Mouse (Mus musculus) mesoderm, embryonic 11.5 days (tissue): ENCODE data around the gene Tnni3k.

Experiments
- DNase-seq: peaks from one replicate; pipeline ENCODE4 v3.0.0-alpha.2; 2012; ENCODE audit warnings: low read depth, low spot score

Tnni3k gene

GRCm38 (mm10) chr3:154763374-154763773 is 291.8 kb downstream of the Tnni3k start:
- DNase-seq = no peak

- DNase-seq = no peak
Measured at GRCm38 (mm10) chr3:154761108-154761507, 294.1 kb downstream of the Tnni3k start.

- DNase-seq = no peak
Measured at GRCm38 (mm10) chr3:154758089-154758488, 297.1 kb downstream of the Tnni3k start.

- no peak for DNase-seq
Measured at GRCm38 (mm10) chr3:154755225-154755624, 300.0 kb downstream of the Tnni3k start.

GRCm38 (mm10) chr3:154754505-154754904 is 300.7 kb downstream of the Tnni3k start:
- DNase-seq = no peak

- no peak for DNase-seq
Measured at GRCm38 (mm10) chr3:154744317-154744716, 310.9 kb downstream of the Tnni3k start.

- no peak for DNase-seq
Measured at GRCm38 (mm10) chr3:154742927-154743326, 312.3 kb downstream of the Tnni3k start.

GRCm38 (mm10) chr3:154741496-154741895 is 313.7 kb downstream of the Tnni3k start:
- no peak for DNase-seq
